Mouse (Mus musculus) granulocyte monocyte progenitor cell, adult 5-6 weeks (primary cell): ENCODE data around the gene Pacs2. TPM values are rescaled to one million over a fixed set of nuclear protein-coding genes. Genes with fewer than 3 reads are reported as not detected.
A peak's percentile ranks its signal among the peaks of the same experiment; 100 is the strongest.

Source experiments
- ATAC-seq: replicated peaks from 2 replicates; pipeline ENCODE4 v1.8.0; 2016; ENCODE audit warnings: mild to moderate bottlenecking, moderate TSS enrichment, inconsistent platforms; ENCODE audit not compliant: poor library complexity, severe bottlenecking
- total RNA-seq, 2 experiments: library from RNA; stranded (forward) in 1 of 2; stranded (reverse) in 1 of 2; fragments of 200-712, 200-1000 nt in 1 of 2; fragments of >200 nt in 1 of 2; fragmentation: Nextera tagmentation in 1 of 2; gene quantifications; 2 replicates each; pipeline ENCODE4 v1.2.3; 2014 to 2017

Pacs2 gene
- total RNA-seq, 2 experiments from 2014 or later, result 6.9 to 23.7 TPM

- ATAC-seq, result no peak
Observed at GRCm38 (mm10) chr12:113011702-113012360, 2.5 kb upstream of the Pacs2 start.

DNA sequence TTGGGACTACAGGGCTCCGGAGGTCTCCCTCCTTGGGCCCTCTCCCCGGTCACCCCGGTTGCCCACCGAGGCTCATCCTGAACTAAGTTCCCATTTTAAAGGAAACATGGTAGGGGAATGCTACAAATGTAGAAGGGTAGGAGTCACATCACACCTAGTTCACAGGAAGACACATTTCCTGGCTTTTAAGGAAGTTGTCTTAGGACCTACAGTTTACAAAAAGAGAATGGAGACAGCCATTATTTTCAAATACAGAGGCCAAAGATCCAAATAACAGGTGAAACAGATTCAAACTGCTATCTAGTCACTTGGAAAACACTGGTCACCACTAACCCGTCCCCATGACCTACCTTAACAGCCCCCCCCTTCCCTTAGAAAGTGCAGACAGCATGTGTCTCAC lies 1.9 kb upstream of the Pacs2 start:
- ATAC-seq, result no peak

DNA sequence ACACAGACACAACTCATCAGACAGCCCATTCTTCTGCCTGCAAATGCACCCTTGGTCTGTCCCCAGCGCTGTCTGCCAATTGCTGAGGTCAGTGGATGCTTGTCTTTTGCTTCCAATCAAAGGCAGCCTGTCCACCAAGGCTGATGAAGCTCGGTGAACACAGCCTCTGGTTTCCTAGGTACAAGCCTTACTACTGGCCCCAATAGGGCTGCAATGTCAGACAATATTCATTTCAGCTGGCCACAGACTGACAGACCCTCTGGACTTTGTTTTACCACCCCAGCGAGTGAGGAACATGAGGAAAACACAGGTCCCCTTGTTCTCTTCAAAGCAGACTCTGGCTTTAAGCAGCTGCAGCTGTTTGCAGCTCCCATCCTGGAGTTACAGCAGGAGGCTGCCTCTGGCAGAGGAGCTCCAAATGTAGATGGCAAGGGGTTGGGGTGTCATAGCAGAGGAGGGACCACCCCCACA lies 1.3 kb upstream of the Pacs2 start:
- ATAC-seq, result no peak

- ATAC-seq, result peak; percentile 40
Observed at GRCm38 (mm10) chr12:113014561-113015556, 551 bp downstream of the Pacs2 start.

GRCm38 (mm10) chr12:113015956-113016355 lies 1.6 kb downstream of the Pacs2 start:
- no peak for ATAC-seq

- ATAC-seq, result no peak
Observed at GRCm38 (mm10) chr12:113016976-113017375, 2.7 kb downstream of the Pacs2 start.

GRCm38 (mm10) chr12:113017429-113017984 lies 3.2 kb downstream of the Pacs2 start:
- peak; percentile 61 for ATAC-seq

DNA sequence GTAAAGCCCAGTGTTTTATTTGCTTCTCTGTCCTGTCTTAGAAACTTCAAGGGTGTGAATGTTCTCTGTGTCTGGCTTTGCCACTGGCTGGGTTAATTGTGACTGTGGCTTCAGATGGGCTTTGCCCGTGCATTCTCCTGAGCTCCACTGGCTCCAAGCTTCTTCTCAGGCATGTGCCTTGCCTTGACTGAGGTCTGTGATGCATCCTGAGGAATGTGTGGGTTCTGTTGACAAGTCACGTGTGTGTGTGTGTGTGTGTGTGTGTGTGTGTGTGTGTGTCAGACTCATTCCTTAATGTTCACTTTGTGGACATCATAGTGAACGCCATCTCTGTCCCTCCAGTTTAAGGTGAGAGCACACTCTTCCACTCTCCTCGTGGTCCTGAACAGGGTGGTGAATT lies 4.5 kb downstream of the Pacs2 start:
- ATAC-seq, result no peak

- ATAC-seq, result no peak
Observed at GRCm38 (mm10) chr12:113021488-113021887, 7.2 kb downstream of the Pacs2 start.

- ATAC-seq, result peak; percentile 84
Observed at GRCm38 (mm10) chr12:113023082-113023481, 8.8 kb downstream of the Pacs2 start.

GRCm38 (mm10) chr12:113026557-113026956 lies 12.2 kb downstream of the Pacs2 start:
- peak; percentile 17 for ATAC-seq

DNA sequence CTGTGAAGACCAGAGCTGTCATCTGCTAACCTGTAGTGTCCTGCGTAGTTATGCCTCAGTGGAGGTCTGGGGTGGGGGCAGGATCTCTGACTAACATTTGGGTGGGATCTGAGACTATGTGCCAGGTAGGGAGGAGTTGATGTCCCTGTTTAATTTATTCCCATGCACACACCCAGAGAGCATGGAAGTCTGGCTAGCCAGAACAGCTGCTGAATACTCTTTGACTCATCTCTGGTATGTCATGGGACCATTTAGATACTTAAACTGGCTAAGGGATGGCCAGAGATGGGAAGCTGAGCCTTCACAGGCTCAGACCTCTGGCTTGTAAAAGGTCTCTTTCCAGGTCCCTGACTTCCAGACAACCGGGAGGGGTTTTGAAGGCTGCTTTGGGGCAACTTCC lies 13.2 kb downstream of the Pacs2 start:
- ATAC-seq, result no peak

DNA sequence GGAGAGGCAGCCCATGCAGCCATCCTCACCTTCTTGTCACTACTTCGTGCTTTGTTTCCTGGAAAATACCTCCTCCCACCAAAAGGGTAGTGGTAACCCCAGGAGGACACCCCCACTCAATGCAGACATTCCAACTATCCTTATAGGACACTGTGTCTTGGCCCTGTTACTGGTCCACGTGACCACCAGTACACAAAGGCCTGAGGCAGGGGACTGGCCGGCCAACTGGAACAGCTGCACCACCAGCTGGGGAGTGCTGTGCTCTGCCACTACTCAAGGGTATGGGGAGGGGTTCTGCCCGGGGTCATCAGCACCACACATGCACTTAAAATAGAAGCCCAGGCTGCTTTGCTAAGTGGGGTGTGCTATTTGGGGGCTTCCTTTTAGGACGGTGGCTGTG lies 13.8 kb downstream of the Pacs2 start:
- ATAC-seq, result no peak

DNA sequence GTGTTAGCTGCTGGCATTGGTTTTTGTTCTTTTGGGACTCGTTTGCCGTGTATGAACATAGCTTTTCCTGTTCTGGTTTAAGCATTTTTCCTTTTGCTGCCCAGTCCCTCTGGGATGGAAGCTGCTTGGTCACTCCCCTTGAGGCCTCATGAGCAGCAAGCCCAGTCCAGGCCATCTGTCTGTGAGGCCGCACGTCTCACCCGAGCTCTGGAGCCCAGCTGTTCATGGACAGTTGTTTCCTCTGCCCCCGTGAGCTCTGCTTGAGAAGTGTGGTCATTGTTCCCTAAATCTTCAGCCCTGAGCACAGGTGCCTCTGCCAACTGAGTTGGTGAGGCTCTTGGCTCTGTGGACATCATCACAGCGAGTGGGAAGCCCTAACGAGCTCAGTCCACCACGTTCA lies 14.6 kb downstream of the Pacs2 start:
- no peak for ATAC-seq

GRCm38 (mm10) chr12:113030046-113030445 lies 15.7 kb downstream of the Pacs2 start:
- ATAC-seq, result no peak

- peak; percentile 45 for ATAC-seq
Observed at GRCm38 (mm10) chr12:113030993-113031392, 16.7 kb downstream of the Pacs2 start.

- ATAC-seq, result peak; percentile 48
Observed at GRCm38 (mm10) chr12:113031441-113031840, 17.1 kb downstream of the Pacs2 start.

- no peak for ATAC-seq
Observed at GRCm38 (mm10) chr12:113032296-113033250, 18.3 kb downstream of the Pacs2 start.

DNA sequence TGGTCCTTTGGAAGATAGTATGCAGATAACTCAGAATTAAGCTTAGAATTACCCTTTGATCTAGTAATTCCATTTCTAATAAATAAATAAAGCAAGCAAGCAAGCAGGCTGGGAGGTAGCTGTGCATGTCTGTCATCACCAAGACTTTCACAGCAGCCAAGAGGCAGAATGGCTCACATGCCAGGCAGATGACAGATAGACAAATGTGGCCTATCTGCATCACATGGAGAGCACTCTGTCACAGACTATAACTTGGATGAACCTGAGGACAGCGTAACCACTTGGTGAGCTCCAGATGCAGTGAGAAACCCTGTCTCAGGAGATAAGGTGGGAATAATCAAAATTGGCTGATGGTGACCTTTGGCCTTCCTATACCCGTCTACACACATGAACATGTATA lies 20.8 kb downstream of the Pacs2 start:
- no peak for ATAC-seq

DNA sequence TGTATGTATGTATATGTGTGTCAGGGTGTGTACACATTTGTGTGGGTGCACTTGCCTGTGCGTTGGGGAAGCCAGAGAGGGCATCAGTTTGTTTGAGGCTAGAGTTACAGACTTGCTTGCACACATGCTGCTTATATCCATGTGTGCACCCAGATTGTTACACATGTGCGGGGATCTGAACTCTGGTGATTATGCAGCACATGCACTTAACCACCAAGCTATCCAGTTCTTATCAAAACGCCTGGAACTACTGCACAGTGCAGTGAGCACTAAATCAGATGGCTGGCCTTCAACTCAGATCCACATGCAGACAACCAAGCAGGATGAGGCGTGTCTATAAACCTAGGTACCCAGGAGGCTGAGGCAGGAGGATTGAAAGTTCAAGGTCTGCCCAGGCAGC lies 22.7 kb downstream of the Pacs2 start:
- no peak for ATAC-seq
